Mouse (Mus musculus): Measurements from ENCODE around the gene P4ha3.

GRCm38 (mm10) chr7:100296699-100297098 lies 11.4 kb downstream of the P4ha3 start:
- TF ChIP-seq CTCF (conservative IDR thresholded peaks at IDR 0.05; ENCODE audit: low read length) (no peak), NANOG (IDR thresholded peaks at IDR 0.05; ENCODE audit: borderline replicate concordance, low read length) (no peak), POU5F1 (IDR thresholded peaks at IDR 0.05; ENCODE audit: borderline replicate concordance, low read length) (no peak)

All from E14TG2a.4 (cell line).